Mouse (Mus musculus) B cell, adult 2 months (primary cell): Measurements from ENCODE around the gene Phka1.
"Not testable (repeated sequence)": the region's sequence is repeated elsewhere in the genome, so short reads cannot be mapped to it uniquely, and the experiment has no call there.

Source experiments
- DNase-seq, 2 experiments: peaks; one replicate each; pipeline ENCODE4 v3.0.0; 2022

Gene Phka1

GRCm38 (mm10) chrX:102643823-102644572 is at the start of gene Phka1:
Phka1 (minus strand) TSS chrX:102644246.
- peak; percentile 75 to 76 for DNase-seq

GRCm38 (mm10) chrX:102689252-102689651 is 45.2 kb upstream of the Phka1 start:
- DNase-seq: peak; percentile 25 to 32

- not testable (repeated sequence) for DNase-seq
Measured at GRCm38 (mm10) chrX:102686872-102687271, 42.8 kb upstream of the Phka1 start, which contains the start of gene Gm3880. Gm3880 (minus strand) TSS chrX:102686972.

GRCm38 (mm10) chrX:102684706-102685105 is 40.7 kb upstream of the Phka1 start:
- not testable (repeated sequence) for DNase-seq

GRCm38 (mm10) chrX:102666641-102667040 is 22.6 kb upstream of the Phka1 start:
- no peak for DNase-seq

- DNase-seq: peak; percentile 20 to 42
Measured at GRCm38 (mm10) chrX:102660712-102661111, 16.7 kb upstream of the Phka1 start.

- no peak for DNase-seq
Measured at GRCm38 (mm10) chrX:102645691-102646090, 1.6 kb upstream of the Phka1 start.

GRCm38 (mm10) chrX:102645146-102645545 is 1.1 kb upstream of the Phka1 start:
- DNase-seq: no peak

GRCm38 (mm10) chrX:102644573-102644951 is 516 bp upstream of the Phka1 start:
- peak in 1 of 2 experiments; percentile 56 for DNase-seq

GRCm38 (mm10) chrX:102601269-102601668 is 42.8 kb downstream of the Phka1 start:
- DNase-seq: no peak

- no peak for DNase-seq
Measured at GRCm38 (mm10) chrX:102588560-102588959, 55.5 kb downstream of the Phka1 start.

GRCm38 (mm10) chrX:102571186-102571585 is 72.9 kb downstream of the Phka1 start:
- DNase-seq: no peak

GRCm38 (mm10) chrX:102556906-102557305 is 87.1 kb downstream of the Phka1 start:
- DNase-seq: no peak

- DNase-seq: no peak
Measured at GRCm38 (mm10) chrX:102509205-102509604, 134.8 kb downstream of the Phka1 start.

- peak; percentile 57 to 59 for DNase-seq
Measured at GRCm38 (mm10) chrX:102504644-102505481, 139.2 kb downstream of the Phka1 start, which contains the start of gene Hdac8. Hdac8 (minus strand) TSS chrX:102505359.

- no peak for DNase-seq
Measured at GRCm38 (mm10) chrX:102504179-102504578, 139.9 kb downstream of the Phka1 start.

- peak in 1 of 2 experiments; percentile 34 for DNase-seq
Measured at GRCm38 (mm10) chrX:102493992-102494730, 149.9 kb downstream of the Phka1 start.

GRCm38 (mm10) chrX:102485575-102485974 is 158.5 kb downstream of the Phka1 start:
- no peak for DNase-seq

GRCm38 (mm10) chrX:102479665-102480064 is 164.4 kb downstream of the Phka1 start:
- DNase-seq: no peak

- DNase-seq: peak; percentile 14 to 26
Measured at GRCm38 (mm10) chrX:102478965-102479364, 165.1 kb downstream of the Phka1 start.

GRCm38 (mm10) chrX:102478481-102478880 is 165.6 kb downstream of the Phka1 start:
- no peak for DNase-seq

- DNase-seq: peak; percentile 72 to 77
Measured at GRCm38 (mm10) chrX:102476784-102477183, 167.3 kb downstream of the Phka1 start.

GRCm38 (mm10) chrX:102475555-102475954 is 168.5 kb downstream of the Phka1 start:
- DNase-seq: no peak
